Mouse (Mus musculus): ENCODE data around the gene C330021F23Rik. TPM values are rescaled to one million over a fixed set of nuclear protein-coding genes. Genes with fewer than 3 reads are reported as not detected.

C330021F23Rik gene
- total RNA-seq, 2 experiments from 2014 or later, result 0.25 TPM; not detected in 1

DNA sequence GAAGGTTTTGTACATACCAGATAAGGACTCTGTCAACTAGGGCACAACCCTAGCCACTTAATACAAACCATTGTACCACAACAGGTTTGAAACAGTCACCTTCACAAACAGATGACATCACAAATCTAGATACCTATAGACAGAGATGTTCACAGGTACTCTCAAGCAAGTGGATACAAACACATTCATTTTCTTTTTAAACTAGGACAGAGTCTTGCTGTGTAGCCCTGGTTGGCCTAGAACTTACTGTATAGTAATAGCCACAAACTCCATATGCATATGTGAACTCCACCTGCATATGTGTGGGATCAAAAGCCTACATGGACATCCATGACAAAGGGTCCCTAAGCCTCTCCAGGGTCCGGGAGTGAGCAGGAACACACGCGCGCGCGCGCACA lies 19.2 kb downstream of the C330021F23Rik start, which contains the start of gene Camsap3:
TSS of gene Camsap3 (plus strand) at position 301 of the 398 bp plus-strand sequence.
- intact Hi-C loops (cut with DNase I), result no loop called here
- no peak for DNase-seq (ENCODE audit: low spot score)

DNA sequence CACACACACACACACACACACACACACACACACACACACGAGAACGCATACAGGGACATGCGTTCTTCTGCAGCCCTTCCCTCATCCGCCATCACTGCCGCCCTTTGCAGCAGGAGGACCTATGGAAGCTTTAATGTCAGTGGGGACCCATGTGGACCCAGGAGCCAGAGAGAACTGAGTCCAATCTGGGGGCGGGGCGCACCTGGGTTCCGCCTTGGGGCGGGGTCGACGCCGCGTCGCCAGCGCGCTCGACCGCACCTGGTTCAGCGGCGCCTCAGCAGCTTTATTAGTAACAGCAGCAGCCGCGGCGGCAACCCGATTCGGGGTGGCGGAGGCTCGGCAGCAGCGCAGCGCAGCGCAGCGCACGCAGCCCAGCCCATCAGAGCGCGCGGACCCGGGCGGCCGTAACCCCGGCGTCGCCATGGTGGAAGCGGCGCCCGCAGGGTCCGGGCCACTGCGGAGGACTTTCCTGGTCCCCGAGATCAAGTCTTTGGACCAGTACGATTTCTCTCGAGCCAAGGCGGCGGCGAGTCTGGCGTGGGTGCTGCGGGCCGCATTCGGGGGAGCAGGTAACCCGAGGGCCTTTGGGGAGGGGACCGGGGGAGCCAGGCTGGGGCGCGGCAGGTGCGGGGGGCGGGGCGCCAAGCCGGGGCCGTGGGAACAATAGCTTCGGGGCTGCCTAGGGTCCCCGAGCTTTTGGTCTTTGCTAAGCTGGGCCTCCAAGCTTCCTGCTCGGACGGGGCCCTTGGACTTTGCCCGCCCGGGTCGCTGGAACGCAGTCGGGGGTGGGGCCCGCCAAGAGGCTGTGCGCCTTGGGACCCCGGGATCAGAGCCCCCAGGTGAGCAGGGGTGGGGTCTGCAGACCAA lies 19.8 kb downstream of the C330021F23Rik start:
- DNase-seq (ENCODE audit: low spot score), result no peak
- intact Hi-C loops (cut with DNase I), result no loop called here

DNA sequence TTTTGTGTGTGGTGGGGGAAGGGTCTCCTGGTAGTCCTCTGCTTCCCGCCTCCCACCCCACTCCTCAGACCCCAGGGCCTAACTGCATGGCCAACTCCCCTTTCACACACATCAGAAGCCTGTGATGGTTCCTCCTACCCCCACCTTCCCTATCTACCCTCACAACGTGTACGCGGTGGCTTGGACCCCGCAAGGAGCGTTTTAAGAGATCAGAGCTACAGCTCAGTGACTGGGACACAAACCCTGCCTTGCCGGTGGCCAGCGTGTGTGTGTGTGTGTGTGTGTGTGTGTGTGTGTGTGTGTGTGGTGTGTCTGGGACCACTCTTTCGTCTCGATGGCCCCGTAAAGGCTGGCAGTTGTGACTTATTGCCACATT lies 20.5 kb downstream of the C330021F23Rik start:
- DNase-seq (ENCODE audit: low spot score), result no peak
- intact Hi-C loops (cut with DNase I), result no loop called here

DNA sequence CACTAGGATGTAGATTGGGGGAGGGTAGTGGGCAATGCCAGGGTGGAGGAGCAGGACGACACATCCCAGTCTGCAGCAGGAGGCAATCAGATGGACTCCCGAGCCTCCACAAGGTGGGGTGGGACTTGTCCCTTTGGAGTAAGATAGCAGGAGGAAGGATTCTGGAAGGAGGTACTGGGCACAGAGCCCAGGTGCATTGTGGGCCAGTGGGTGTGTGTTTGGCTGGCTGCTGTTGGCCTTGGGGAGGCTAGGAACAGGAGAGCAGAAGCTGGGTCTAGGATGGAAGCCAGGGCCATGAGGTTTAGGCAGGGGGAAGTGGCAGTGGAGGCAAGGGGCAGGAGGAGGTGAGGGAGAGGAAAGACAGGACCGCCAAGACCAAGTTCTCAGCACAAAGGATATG lies 25.7 kb downstream of the C330021F23Rik start:
- intact Hi-C loops (cut with DNase I), result no loop called here
- no peak for DNase-seq (ENCODE audit: low spot score)

DNA sequence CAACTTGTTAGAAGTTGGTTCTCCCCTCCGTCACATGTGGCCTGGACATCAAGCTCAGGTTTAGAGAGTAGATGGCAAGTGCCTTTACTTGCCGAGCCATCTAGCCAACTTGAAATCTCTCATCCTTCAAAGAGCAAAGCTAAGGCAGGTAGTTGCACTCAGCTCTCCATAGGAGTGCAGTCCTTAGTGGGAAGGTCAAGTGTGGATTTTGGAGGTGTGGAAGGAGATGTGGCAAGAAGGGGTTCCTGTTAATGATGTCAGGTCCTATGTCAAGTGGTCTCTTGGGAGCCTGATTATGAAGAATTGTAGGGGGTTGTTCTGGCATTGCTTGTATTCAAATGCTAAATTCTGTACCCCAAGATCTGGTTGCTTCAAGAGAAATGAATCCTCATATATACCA lies 26.7 kb downstream of the C330021F23Rik start:
- intact Hi-C loops (cut with DNase I), result no loop called here
- DNase-seq (ENCODE audit: low spot score), result no peak

DNA sequence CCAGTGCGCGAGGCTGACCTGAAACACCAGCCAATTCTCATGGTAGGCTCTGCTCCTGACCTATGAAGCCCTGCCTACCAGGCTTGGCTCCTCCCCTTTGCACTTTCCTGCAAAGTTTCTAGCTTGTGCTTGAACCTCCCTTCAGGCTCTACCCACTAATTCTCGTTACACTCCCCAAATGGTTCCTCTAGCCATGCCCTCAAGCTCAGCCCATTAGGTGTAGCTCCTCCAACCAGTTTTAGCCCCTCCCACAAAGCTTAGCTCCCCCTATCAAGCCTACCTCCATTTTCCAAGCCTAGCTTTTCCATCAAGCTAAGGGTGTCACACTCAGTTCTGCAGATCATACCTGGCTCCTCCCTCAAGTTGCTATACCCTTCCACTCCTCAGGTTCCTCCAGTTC lies 30.3 kb downstream of the C330021F23Rik start:
- intact Hi-C loops (cut with DNase I), result no loop called here
- no peak for DNase-seq (ENCODE audit: low spot score)

DNA sequence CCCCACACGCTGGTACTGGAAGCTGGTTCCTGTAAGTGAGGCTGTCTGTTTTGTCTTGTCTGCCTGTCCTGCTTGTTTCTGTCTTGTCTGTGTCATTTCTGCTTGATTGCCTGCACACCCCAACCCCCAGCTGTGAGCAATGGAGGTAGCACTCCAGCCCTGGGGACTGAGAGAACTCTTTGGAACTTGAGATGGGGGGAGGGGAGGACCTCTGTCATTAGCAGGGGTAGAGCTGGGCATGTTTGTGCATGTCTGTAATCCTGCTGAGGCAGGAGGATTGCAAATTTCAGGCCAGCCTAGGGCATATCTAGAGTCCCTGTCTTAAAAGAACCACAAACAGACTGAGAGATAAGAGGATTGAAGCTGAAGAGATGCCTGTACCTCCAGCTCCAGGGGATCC lies 31.4 kb downstream of the C330021F23Rik start:
- intact Hi-C loops (cut with DNase I), result no loop called here

DNA sequence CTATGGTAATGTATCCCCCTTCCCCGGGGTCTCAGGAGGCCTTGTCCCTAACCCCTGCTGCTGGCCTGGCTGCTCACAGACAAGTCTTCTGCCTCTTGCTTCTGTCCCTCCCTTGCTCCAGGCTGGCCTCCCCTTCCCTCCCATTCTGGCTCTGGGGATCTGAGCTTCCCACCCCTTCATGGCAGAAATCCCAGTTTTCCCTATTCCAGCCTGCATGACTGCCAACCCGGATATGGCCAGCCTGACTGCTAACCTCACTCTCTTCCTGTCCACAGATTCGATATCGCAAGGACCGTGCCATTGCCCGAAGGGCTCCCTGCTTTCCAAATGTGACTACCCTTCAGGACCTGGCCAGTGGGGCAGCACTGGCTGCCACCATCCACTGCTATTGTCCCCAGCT lies 32.6 kb downstream of the C330021F23Rik start:
- DNase-seq (ENCODE audit: low spot score), result peak; percentile 62
- intact Hi-C loops (cut with DNase I), result no loop called here

More for the DNA sequence above, 31.4 kb downstream of the C330021F23Rik start:
- no peak for DNase-seq (ENCODE audit: low spot score)

DNA sequence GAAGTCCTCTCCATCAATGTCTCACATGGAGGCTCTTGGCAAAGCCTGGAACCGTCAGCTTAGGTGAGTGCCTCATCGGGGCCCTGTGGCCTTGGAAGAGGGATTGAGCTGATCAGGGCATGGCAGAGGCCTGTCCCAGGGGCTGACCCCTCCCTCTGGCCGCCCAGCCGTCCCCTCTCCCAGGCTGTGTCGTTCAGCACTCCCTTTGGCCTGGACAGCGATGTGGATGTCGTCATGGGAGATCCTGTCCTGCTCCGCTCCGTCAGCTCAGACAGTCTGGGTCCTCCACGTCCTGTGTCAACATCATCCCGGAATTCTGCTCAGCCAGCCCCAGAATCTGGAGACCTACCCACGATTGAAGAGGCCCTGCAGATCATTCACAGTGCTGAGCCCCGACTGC lies 35.6 kb downstream of the C330021F23Rik start:
- intact Hi-C loops (cut with DNase I), result no loop called here
- no peak for DNase-seq (ENCODE audit: low spot score)

DNA sequence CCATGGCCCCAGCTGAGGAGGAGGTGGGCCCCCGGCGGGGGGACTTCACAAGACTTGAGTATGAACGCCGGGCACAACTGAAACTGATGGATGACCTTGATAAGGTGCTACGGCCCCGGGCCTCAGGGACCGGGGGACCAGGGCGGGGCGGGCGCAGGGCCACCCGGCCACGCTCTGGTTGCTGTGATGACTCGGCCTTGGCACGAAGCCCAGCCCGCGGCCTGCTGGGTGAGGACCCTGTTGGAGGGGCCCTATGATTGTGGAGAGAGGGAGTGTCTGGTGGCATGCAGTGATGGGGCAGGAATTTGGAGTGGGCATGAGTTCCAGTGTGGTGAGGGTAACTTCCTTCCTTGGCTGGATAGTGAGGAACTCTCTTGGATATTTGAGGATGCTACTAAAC lies 38.8 kb downstream of the C330021F23Rik start:
- DNase-seq (ENCODE audit: low spot score), result no peak
- intact Hi-C loops (cut with DNase I), result no loop called here

DNA sequence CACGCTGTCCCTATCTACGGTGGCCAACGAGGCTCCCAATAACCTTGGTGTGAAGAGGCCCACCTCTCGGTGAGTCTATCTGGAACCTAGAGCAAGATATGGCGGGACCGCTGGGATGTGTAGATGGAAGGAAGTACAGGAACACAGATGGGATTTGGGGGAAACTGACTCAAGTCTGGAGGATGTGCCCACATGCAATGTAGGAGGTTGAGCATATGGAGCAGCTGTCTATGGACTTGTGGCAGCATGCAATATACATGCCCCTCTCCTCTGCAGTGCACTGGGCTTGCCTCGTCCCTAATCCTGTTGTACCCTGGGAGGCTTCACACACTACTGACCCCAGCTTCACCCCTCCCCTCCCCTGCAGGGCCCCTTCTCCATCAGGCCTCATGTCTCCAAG lies 40.0 kb downstream of the C330021F23Rik start:
- intact Hi-C loops (cut with DNase I), result no loop called here
- no peak for DNase-seq (ENCODE audit: low spot score)

DNA sequence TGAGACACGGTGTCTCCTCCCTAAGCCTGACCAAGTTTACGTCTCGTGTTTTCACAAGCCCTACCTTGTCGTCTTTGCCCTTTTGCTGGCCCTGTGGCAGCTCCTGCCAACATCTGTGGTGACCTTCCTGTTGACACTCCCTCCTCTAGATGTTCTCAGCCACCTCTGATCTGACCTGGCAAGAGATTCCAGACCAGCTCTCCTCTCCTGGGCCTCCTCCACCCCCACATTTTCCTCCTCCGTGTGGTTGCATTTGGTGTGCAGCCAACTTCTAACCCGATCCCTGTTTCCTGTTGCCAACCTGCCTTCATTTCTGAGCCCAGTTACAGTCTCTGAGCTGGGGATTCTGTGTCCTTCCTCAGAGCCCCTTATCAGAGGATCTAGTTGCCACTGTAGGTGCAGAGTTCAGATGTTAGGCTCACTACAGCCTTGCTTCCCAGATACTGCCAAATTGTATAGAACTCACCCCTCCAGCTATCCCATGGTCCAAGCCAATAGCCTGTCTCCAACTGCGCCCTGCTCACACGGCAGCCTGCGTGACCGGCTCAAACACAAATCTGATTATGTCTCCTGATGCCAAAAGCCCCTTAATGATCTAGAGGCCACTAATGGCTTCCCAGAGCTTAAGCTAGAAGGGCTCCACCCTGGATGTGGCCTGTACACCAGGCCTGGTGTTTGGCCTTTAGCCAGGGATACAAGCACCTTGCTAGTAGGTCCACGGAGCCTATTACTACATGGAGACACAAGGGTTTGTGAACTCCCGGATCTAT lies 41.4 kb downstream of the C330021F23Rik start:
- intact Hi-C loops (cut with DNase I), result no loop called here
- DNase-seq (ENCODE audit: low spot score), result no peak

DNA sequence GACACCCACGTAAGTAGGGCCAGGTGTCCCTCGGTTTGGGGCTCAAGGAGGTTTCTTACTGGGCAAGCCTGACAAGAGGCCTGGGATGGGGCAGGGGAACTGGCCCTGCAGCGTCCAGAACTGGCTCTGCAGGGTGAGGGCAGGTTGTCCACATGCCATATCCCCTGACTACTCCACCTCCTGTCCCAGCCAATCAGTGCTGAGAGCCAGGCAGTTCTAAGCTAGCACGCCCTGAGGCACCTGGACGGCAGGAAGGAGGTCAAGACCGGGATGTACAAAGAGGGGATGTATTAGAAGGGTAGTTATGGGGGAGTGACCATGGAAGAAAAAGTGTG lies 42.0 kb downstream of the C330021F23Rik start:
- intact Hi-C loops (cut with DNase I), result no loop called here
- no peak for DNase-seq (ENCODE audit: low spot score)

DNA sequence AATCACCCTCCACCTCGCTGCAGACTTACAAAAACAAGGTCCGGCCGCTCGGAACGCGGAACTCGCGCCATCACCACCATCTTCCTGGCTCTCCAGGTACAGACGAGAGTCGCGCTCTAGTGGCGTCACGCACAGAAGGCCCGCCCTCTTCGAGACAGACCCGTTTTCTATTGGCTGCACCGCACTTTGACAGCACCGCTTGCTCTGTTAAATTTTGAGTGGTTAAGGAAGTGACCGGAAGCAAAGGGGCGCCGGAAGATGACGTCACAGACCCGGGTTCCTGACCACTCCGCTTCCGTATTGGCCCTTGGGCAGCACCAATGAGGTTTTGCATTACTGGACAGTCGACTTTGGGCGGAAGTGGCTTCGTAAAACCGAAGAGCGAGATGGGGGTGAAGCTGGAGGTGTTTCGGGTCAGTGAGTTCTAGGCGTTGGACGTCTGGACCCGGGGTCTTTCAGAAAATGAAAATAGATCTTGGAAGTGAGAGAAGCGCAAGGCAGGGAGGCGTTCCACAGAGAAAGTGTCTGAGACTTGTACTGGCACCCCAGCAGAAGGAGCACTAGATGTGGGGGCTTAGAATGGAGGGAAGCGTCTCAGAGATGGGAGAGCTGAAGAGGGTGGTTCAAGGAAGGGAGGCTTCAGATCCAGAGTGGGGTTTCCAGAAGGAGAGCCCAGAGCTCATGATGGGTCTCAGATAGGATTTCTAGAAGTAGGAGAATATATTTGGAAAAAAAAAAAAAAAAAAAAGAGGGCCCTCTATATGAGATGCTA lies 53.6 kb downstream of the C330021F23Rik start, which contains the start of the genes Xab2 and Pet100:
TSS of gene Xab2 (minus strand) at position 118 of the 772 bp plus-strand sequence.
TSS of gene Pet100 (plus strand) at position 350 of the 772 bp plus-strand sequence.
- peak; percentile 99 for DNase-seq (ENCODE audit: low spot score)
- intact Hi-C loops (cut with DNase I), result loop anchor here (5.0 kb wide), 1 partner anchor 104 kb away; the partner anchor contains the start of gene Pnpla6

DNA sequence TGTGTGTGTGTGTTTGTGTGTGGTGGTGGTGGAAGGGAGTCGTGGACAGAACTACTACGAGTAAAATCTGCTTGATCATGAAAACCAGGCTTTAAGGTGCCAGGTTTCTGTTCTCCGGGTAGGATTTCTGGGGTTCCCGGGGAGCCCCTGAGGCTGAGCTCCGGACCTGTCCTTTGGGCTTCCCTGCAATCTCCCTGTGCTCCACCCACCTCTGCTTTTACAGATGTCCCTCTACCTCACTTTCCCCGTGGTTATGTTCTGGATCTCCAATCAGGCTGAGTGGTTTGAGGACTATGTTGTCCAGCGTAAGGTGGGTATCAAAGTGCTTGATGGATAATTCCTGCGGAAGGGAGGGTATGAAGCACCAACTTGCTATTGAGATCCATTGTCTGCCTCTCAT lies 54.3 kb downstream of the C330021F23Rik start:
- intact Hi-C loops (cut with DNase I), result loop anchor here (5.0 kb wide), 1 partner anchor 105 kb away; the partner anchor contains the start of gene Pnpla6
- no peak for DNase-seq (ENCODE audit: low spot score)

DNA sequence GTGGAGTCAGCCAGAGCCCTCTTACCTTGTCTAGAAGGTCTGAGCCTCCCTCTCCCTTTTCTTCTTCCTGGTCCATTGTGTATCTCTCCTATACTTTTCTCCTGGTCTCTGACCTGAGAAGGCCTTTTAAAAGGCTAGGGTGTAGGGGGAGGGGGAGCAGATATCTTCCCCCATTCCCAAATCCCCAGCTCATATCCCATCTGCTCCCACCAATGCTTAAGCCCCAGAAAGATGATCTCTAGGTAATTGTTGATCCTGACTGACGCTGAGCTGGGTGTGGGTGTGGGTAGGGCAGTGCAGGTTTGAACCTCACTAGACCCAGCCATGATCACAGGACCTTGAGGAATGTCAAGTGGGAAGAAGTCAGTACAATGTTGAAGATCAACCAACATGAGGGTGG lies 57.7 kb downstream of the C330021F23Rik start, which contains the start of gene Pcp2:
TSS of gene Pcp2 (minus strand) at position 101 of the 400 bp plus-strand sequence.
- intact Hi-C loops (cut with DNase I), result loop anchor here (2.0 kb wide), 1 partner anchor 47 kb away; the partner anchor contains the start of gene Fcor
- DNase-seq (ENCODE audit: low spot score), result no peak

DNA sequence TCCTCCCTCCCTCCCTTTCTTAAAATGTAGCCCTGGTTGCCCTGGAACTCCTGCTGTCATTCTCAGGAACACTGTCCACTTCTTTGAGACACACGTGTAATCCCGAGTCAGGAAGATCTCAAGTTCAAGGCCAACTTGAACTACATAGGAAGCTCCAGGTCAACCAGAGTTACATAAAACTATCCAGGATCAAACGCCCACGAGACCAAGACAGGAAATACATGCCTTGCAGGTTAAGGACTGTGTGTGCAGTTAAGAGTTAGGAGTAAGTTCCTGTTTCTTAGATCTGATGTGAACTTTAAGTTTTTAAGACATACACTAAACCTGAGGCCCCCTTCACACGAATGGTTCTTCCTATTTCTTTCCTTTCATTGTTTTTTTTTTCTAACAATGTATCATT lies 59.2 kb downstream of the C330021F23Rik start:
- intact Hi-C loops (cut with DNase I), result no loop called here
- no peak for DNase-seq (ENCODE audit: low spot score)

DNA sequence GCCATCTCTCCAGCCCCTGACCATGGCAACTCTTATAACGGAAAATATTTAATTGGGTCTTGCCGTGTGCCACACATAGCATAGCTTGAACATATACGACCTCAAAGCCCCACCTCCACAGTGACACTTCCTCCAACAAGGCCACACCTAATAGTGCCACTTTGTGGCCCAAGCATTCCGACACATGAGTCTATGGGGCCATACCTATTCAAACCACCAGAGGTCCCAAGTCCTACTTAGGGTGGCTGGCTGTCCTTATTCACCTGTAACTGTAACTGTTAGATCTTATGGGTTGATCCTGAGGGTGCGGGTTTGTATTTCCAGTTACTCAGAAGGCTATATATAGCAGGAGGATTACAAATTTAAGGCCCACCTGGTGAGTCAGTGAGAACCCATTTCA lies 60.2 kb downstream of the C330021F23Rik start:
- no peak for DNase-seq (ENCODE audit: low spot score)
- intact Hi-C loops (cut with DNase I), result no loop called here

DNA sequence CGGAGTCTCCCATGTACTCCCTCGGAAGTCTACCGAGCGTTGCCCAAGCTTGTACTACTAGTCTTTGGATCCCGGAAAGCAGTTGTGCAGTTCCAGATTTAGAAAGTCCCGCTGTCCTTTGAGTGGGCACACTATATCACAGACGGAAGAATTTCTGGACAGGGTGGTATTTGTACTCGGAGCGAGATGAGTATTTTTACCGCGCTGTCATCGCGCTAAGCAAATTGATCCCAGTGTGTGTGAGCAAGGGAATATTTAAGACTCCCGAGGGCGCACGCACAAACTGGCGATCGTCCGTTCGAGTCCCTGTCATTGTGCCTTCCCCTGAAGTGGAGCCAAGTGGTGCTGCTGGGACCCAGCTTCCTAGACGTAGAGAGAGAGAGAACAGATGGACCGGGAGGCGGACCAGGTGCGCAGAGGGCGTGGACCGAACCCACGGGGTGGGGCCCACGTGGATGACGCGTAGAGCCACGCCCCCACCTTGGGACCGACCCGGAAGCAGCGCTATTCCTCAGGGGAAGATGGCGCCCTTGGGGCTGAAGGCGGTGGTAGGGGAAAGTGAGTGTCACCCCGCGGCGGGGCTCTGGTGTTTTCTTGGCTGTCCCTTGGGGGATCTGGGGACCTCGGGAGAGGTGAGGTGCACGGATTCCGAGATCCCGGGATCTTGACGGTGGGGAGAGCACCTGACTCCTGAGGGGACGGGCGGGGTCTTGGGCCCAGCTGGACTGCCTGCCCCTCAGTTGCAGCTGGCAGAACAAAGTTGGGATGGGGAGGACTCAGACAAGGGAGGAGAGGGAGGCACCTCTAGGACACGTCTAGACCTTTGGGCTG lies 63.1 kb downstream of the C330021F23Rik start, which contains the start of gene Stxbp2:
TSS of gene Stxbp2 (plus strand) at position 309 of the 831 bp plus-strand sequence.
- no peak for DNase-seq (ENCODE audit: low spot score)
- intact Hi-C loops (cut with DNase I), result no loop called here

All from heart, postnatal 25 days (tissue).